Mouse (Mus musculus) kidney, adult 9 months (tissue): Measurements from ENCODE around the gene Slc13a2.

Source experiments
- DNase-seq: peaks from one replicate; pipeline ENCODE4 v3.0.0; 2022

The Slc13a2 gene

DNA sequence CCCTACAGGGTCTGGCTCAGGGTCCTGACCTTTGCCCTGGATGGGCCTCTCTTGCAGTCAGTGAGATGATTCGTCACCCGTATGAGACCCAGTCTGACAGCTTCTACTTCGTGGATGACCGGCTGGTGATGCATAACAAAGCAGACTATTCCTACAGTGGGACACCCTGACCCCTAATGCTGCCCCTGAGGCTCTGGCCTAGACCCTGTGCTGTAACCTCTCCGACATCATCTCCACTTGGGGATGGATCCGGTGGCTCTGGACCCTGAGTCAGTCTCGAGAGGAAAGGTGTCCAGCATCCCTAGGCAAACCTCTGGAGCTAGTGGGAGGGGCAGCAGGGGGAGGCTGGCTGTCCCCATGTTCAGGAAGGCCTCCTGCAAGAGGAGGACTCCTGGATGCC is 73.5 kb downstream of the Slc13a2 start:
- no peak for DNase-seq

GRCm38 (mm10) chr11:78347908-78348307 is 74.1 kb downstream of the Slc13a2 start:
- no peak for DNase-seq
